Mouse (Mus musculus) ovary, postnatal 36 days (tissue): Measurements from ENCODE around the gene Fam136a.
"Not testable (repeated sequence)": the region's sequence is repeated elsewhere in the genome, so short reads cannot be mapped to it uniquely, and the experiment has no call there.

Experiments used
- DNase-seq: peaks from one replicate; pipeline ENCODE4 v3.0.0; 2022; ENCODE audit warnings: low spot score, mixed read lengths

The Fam136a gene

DNA sequence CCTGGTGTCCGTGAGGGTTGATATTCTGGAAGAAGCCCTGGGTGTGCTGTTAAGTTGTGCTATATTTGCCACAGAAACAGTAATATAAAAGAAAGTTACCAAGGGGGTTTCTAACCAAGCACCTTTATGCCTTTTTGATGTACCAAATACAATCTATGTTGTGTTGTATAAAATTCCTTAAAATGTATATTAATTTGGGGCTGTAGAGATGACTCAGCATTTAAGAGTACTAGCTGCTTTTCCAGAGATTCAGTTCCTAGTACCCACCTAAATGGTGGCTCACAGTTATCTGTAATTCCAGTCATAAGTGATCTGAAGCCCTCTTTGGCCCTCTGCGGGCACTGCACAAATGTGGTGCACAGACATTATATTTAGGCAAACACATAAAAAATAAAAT lies 1.4 kb downstream of the Fam136a start:
- no peak for DNase-seq

DNA sequence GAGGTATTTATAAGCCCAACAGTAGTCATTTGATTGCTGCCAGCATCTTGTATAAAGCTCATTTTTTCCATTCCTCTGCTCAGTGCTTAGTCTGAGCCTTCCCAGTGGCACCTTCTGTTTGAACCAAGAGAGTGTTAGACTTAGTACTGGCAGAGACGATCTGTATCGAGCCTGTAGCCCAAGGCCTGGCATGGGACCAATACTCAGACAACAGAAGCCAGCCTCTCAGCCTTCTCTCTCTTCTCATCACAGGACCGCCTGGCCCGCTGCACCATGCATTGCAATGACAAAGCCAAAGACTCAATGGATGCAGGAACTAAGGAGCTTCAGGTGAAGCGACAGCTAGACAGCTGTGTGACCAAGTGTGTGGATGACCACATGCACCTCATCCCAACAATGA lies 3.0 kb downstream of the Fam136a start:
- no peak for DNase-seq

DNA sequence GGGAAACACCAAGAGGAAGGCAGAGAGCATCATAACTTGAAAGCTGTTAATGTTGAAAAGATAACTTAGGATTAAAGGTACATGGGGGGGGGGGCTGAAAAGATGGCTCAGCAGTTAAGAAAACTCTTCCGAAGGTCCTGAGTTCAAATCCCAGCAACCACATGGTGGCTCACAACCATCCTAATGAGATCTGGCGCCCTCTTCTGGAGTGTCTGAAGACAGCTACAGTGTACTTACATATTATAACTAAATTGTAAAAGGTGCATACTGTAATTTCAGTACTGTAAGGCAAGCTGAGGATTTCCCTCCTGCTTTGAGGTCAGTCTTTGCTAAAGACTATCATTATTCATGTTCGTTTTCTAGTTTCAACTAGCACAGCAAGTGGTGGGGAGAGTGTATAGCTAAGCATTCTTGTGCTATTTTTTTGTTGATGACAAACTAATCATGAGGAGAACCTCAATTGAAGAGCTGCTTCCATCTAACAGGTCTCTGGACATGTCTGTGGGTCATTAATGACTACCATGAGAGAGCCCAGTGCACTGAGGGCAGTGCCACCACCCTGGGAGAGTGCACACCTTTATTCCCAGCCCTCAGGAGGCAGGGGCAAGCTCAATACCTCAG lies 4.8 kb downstream of the Fam136a start:
- no peak for DNase-seq

DNA sequence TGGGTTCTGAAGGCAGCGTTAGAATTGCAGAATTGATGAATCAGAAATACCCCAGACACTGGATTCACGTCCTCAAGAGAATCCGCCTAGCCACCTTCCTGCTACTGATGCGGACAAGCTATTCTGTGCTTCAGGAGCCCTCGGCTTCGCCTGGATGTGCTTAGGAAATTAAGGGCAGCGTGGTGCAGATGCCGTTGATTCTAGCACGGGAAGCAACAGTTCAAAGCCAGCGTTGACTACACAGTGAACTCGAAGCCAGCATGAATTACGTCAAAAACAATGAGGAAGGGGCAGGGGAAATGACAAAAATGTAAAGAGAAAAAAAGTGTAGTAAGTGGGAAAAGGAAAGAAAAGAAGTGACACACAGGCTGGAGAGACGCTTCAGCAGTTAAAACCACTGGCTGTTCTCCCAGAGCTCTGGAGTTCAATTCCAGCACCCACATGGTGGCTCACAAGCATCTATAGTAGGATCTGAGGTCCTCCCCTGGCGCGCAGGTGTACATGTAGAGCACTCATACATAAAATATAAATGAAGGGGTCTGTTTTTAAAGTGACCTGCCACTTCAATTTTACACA lies 5.4 kb downstream of the Fam136a start, which contains the start of gene Snrpg:
Snrpg (plus strand) TSS at position 541 of the 576 bp plus-strand sequence.
- no peak for DNase-seq

DNA sequence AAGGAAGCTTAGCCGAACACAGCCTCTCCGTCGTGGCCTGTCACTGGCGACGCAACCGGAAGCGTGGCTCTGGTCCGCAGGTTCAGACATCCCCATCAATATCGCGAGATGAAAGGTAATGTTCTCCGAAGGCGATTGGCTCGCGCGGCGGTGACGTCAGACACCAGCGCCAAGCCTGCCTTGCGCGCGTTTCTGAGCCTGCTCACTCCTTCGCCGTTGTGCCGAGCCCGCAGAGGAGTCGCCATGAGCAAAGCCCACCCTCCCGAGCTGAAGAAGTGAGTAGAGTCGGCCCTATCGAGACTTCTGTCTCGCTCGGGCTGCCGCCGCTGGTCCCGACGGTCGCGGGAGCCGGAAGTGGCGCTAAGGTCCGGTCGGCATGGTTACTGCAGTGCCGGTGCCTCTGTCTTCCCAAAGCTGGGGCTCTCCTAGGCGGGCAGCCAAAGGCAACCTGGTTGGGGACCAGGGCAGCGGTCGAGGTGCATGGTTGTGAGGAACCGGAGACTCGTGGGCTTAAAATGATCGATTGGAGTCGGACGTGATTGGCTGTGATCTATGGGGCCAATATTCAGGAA lies 6.0 kb downstream of the Fam136a start:
- DNase-seq = peak; percentile 93

DNA sequence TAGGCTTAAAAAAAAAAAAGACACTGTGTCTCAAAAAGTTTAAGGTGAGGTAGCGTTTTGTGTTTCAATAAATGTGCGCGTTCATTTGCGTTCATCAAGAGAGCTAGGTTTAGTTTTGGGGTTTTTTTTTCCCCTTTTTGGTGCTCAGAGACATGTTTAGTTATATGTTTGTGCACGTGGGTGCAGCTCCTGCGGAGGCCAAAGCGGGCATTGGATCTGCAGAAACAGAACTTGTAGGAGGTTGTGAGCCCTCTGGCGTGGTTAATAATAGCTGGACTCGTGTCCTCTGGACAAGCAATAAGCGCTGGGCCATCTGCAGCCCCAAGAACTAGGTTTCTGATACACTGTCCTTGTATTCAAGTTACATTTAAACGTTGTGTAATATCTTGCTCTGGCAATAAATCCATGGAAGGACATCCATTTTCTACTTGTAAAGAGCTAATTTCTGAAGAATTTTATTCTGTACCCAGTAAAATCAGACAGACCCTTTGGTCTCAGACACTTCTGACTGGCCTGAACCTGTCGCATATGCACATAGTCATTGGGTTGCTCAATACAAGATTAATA lies 6.6 kb downstream of the Fam136a start:
- no peak for DNase-seq

DNA sequence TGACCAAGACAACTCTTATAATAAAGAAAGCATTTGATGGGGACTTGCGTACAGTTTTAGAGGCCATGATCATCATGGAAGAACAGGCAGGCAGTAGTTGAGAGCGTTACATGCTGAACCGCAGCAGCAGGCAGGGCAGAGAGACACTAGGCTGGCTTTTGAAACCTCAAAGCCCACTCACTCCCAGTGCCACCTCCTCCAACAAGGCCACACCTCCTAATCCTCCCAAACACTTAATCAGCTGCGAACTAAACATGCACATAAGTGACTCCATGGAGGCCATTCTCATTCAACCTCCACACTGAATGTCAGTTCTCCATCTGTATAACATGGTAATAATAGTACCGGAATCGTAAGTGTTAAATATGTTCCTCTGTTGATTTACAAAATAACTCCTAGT lies 8.1 kb downstream of the Fam136a start:
- DNase-seq = no peak

DNA sequence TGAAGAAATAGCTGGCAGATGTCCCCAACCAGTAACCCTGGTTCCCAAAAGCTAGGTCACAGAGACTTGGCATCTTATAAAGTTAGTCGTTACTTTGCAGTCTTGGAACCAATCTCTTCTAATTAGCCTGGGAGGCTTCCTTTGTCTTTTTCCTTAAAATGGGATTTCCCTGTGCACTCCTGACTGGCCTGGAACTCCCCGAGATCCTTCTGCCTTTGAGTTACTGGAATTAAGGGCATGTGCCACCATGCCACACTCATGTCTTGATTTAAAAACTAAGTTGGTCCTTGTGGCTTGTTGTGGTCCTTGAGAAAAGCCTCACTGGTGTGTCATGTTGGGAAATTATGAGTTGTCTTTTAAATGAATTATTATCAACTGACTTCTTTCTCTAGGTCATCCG lies 12.9 kb downstream of the Fam136a start:
- no peak for DNase-seq

DNA sequence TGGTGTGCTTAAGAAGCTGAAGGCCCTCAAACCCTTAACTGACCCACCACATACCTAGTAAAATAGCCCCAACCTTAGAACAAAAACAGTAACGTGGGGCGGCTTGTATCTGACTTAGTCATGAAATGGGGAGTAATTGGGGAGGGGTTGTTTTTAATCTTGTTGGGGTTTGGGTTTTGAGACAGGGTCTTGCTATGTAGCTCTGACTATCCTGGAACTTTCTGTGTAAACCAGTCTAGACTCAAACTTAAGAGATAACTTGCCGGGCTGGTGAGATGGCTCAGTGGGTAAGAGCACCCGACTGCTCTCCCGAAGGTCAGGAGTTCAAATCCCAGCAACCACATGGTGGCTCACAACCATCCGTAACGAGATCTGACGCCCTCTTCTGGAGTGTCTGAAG lies 14.7 kb downstream of the Fam136a start:
- DNase-seq = not testable (repeated sequence)

DNA sequence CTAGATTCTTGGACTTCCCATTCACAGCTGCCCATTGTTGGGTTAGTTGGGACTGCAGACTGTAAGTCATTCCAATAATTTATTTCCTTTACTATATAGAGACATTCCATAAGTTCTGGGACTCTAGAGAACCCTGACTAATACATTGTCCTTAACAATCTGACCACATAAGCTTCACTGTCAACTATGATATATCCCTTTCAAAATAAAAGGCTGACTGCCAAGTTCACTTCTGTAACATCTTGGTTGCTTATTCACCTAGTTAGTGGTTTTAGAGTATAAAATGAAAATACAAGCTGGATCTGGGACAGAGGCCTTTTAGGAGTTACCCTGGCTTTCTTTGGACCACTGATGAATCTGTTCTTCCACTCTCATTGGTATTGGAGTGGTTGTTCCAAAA lies 17.1 kb downstream of the Fam136a start:
- no peak for DNase-seq

DNA sequence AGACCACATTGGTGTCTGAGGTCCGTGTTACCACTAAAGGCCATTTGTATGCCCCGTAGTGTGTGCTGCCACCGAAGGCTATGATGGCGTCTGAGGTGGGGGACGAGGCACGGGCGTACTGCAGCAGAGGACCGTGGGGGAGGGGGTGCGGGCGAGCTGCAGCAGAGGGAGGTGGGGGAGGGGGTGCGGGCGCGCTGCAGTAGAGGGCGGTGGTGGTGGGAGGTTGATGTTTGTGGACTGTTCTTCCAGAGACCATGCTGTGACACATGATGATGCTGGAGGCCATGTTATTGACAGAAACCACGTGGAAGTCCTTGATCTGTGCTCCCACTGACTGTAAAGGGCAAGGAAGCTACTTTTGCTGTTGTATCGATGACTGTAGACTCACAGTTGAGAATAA lies 17.9 kb downstream of the Fam136a start:
- DNase-seq = no peak

DNA sequence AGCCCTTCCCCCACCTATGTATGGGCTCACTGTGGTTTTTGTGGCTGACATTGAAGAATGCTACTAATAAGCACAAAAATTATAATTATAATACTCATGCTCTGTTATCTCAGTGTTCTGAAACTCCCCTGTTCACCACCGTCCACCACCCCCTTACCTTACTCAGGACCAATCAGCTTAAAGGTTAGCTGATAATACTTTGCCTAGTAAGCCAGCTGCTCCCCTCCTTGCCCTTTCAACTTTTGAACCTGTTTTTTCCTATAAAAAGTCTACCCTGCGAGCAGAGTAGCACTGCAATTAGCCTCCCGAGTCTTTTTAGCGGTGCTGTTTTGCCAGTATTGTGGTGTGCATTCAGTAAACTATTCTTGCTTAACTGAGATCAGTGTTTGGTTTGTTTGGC lies 19.2 kb downstream of the Fam136a start:
- no peak for DNase-seq

DNA sequence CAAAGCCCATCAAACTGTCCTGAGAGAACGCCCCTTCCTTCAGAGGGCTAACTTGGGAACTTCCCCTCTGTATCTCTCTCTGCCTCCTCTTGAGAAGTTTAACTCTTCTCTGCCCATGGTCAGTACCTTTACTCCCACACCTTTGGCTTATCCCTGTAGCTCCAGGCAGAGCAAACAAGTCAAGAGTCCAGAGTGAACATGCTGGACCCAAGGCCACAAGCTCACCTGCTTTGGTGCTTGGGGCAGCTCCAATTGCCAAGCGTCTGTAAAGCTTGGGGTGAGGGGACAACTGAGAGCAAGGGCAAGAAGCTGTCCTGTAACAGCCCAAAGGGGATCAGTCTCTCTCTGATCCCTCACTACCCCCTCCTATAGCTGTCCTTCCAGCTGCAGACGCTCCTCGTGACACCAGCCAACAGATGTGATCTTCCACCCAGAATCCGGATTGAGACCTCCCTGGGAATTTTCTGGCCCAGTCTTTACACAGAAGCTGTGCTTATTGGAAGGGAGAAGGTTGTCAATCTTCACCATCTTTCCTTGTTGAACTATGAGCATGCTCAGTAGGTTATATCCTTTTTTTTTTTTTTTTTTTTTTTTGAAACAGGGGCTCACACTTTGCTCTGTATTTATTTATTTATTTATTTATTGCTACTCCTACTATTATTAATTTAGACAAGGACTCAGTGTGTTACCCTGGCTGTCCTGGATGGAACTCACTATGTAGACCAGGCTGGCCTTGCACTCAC lies 20.1 kb downstream of the Fam136a start:
- no peak for DNase-seq

DNA sequence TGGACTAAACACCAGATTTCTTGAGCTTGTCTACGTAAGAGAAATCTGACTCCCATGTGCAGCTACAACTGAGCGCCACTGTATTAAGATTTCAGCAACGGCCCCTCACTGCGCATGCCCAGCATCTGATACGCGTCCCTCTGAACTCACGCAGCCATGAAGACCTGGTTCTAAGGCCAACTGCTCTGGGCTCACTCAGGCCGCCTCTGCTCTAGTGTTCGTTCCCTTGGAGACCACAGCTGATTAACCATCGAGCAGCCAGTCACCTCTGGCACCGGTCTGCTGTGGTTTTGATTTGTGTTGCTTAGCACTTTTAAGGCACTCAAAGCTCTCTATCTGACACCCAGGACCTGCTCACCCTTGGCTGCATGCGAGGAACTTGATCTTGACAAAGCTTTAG lies 21.9 kb downstream of the Fam136a start:
- no peak for DNase-seq

DNA sequence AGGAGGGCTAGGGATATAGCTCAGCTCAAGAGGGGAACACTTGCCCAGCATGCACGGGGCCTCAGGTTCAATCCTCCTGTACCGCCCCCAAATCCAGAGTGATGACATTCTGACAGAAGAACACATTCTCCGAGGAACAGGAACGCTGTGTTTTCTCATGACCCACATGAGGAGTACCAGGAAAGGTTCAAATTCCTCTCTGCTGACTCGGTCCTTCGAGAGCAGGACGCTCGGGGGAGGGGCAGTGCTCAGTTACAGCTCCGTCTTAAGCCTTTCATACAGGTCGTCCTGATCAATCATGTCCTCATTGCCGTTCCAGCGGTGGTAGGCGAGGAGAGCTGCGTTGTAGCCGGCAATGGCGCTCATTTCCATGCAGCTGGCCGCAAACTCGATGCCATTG lies 23.0 kb downstream of the Fam136a start:
- no peak for DNase-seq

DNA sequence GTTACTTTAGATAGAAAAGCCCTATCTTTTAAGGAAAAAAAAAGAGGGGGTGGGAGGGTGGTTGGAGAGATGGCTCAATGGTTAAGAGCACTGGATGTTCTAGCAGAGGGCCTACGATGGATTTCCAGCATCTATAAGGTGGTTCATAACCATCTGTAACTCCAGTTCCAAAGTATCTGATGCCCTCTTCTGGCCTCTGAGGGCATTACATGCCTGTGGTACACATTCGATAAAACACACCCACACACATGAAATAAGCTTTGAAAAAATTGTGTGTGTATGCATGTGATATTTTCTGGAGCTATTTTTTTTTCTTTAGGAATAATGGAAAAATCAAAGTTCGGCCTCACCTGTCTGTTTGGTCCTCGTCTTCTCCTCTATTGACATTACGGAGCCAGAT lies 25.9 kb downstream of the Fam136a start:
- DNase-seq = no peak

DNA sequence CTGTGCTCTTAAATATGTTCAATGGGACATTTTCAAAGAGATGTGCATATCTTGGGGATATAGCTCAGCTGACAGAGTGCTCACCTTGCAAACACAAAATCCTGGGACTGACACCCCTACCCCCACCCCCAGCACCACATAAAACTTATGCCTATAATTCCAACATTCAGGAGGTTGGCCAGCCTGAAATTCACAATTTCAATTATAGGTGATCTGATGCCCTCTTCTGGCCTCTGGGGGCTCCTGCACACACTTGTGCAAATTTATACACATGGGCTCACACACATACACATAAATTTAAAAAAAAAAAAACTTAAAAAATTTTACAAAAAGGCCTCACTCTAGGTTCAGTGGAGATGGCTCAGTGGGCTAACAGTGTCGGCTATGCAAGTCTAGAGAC lies 27.7 kb downstream of the Fam136a start:
- DNase-seq = no peak

DNA sequence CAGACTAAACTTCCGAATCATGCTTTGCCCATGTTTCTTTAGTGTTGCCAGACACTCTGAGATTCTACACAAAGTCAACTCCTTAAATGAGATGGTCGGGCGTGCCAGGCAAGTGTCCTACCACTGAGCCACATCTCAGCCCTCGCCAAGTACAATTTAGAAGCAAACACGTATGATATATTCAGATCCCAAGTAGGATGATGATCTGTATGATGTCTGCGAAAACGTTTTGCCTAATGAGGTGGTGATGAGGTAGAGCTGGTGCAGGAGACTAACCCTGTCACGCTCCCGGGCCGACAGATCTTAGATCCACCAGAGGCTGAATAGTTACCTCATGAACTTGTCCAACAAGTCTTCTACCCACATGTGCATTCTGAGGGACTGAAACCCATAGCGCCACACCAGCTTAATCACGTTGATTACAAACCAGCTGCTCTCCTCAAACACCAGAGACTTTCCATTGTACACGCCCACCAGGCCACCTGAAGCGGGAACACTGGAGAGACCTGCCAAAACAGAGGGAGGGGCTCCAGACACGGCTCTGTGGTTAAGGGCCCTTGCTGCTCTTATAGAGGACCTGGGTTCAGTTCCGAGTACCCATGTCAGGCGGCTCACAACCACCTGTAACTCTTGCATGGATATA lies 28.8 kb downstream of the Fam136a start:
- no peak for DNase-seq

DNA sequence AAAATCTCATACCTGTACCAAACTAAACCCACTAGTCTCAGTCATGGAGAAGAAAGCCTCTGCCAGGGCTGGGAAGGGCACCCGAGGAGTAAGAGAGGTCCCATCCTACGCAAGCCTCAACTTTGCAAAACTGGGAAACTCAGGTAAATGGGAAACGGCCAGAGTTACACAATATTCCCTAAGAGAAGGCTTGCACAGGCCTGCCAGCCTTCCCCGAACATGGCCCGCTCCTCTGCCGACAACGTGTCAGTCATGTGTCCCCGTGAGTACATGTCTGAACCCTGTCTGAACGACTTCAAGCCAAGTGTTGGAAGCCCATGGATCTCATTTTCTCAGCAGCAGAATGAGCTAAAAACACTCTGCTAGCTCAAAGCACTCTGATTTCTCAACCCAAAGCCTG lies 29.6 kb downstream of the Fam136a start:
- no peak for DNase-seq

DNA sequence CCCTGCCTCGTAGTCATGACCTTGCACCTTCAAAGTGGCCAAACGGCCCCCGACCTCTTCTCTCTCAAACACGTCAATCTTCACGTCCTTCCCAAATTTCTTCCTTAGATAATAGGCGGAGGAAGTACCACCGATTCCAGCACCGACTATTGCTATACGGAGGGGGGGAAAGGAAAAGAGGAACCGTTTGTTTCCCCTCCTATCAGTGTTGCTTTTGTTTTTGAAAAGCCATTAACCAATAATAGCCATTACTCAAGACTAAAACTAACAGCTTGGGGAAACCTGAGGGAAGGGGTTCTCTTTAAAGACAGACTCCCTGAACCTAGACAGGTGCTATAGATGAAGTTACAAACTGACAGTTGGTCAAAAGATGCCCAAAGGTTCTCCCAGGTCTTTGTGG lies 30.5 kb downstream of the Fam136a start:
- no peak for DNase-seq

DNA sequence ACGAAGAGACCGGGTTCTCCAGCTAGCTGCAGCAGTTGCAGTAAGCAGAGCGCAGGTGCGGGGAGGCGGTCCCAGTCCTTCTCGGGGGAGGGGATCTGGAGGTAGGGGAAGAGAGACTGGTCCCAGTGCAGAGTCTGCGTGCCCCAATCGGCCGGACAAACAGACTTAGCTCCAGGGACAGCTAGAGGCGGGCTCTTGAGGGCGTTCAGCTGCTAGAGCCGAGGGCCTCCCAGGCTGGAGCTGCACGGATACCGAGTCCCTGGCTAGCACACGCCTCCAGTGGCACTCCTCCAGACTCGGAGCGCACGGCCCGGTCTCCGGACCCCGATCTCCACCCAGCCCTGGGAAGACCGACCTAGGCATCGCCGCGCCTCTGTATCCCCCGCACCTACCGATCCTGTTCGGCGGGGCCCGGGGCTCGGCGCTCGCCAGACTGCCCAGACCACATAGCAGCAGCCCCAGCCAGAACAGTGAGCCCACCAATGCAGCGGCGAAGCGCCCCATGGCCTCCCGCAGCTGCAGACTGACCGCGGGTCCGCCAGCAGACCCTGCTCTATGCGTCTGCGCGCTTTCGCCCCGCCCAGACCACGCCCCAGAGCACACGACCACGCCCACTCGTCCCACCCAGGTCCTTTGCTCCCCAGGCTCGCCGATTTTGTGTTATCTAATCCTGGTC lies 31.3 kb downstream of the Fam136a start, which contains the start of gene Pcyox1:
Pcyox1 (minus strand) TSS at position 574 of the 676 bp plus-strand sequence.
- peak; percentile 91 for DNase-seq
